Mouse (Mus musculus) liver, embryonic 16.5 days (tissue): ENCODE results near the gene Slc13a4. TPM values are rescaled to one million over a fixed set of nuclear protein-coding genes. Genes with fewer than 3 reads are reported as not detected.

Experiments
- ATAC-seq: fragments of 200-750 bp; cut with Nextera tagmentation; 2 replicates; pipeline ENCODE4 v1.8.0; 2017; ENCODE audit warnings: low read depth, mild to moderate bottlenecking, moderate number of reproducible peaks, moderate library complexity
- H3K27ac ChIP-seq: fragments of 300-500 bp; sonication (generic); 2 replicates; pipeline ENCODE4 v1.5.1; 2014; ENCODE audit warnings: mild to moderate bottlenecking, low read length
- H3K27me3 ChIP-seq: fragments of 300-500 bp; sonication (generic); 2 replicates; pipeline ENCODE4 v1.6.1; 2014; ENCODE audit warnings: low read depth, low read length, mixed read lengths; ENCODE audit not compliant: control insufficient read depth, insufficient read depth
- H3K36me3 ChIP-seq: fragments of 300-500 bp; sonication (generic); 2 replicates; pipeline ENCODE4 v1.6.1; 2014; ENCODE audit warnings: mild to moderate bottlenecking; ENCODE audit not compliant: control insufficient read depth, insufficient read depth
- H3K4me1 ChIP-seq: fragments of 300-500 bp; sonication (generic); 2 replicates; pipeline ENCODE4 v1.6.1; 2014; ENCODE audit warnings: low read depth, low read length, mixed read lengths; ENCODE audit not compliant: control insufficient read depth
- H3K4me2 ChIP-seq: fragments of 300-500 bp; sonication (generic); 2 replicates; pipeline ENCODE4 v1.6.1; 2014; ENCODE audit warnings: low read depth, low read length, mixed read lengths
- H3K4me3 ChIP-seq: fragments of 300-500 bp; sonication (generic); 2 replicates; pipeline ENCODE4 v1.5.1; 2014; ENCODE audit warnings: low read depth, mild to moderate bottlenecking, low read length
- H3K9ac ChIP-seq: fragments of 300-500 bp; sonication (generic); 2 replicates; pipeline ENCODE4 v1.6.1; 2014; ENCODE audit warnings: low read depth, low read length
- H3K9me3 ChIP-seq: fragments of 300-500 bp; sonication (generic); replicated peaks from 2 replicates; pipeline ENCODE4 v1.6.1; 2016; ENCODE audit warnings: low read length; ENCODE audit not compliant: control insufficient read depth
- WGBS: fragments of 180-500 bp; shearing (Covaris S2); extraction: QIAGEN DNeasy Blood & Tissue Kit; methylation state at CpG from one replicate; pipeline ENCODE4 v1.1.7; 2014; ENCODE audit not compliant: insufficient replicate concordance; 5-methylcytosine and 5-hydroxymethylcytosine counted together
- polyA plus RNA-seq: library from polyadenylated mRNA; unstranded; fragments of >200 nt; fragmentation: Nextera tagmentation; extraction: Ambion mirVana; gene quantifications from 2 replicates; pipeline ENCODE4 v1.2.1, GENCODE M21; 2015

Slc13a4 gene
- polyA plus RNA-seq, 1 experiment from 2014 or later, result 0.04 TPM

- H3K27me3 ChIP-seq, result no peaks in the 10 kb centered on the region
- no peak overlapping the region for H3K4me2 ChIP-seq
- no peak overlapping the region for H3K27ac ChIP-seq
- WGBS, result 63% methylated on average over 9 of the region's 9 CpGs
- H3K36me3 ChIP-seq, result peaks cover 55% of the 10 kb centered on the region
- no peak overlapping the region for H3K9ac ChIP-seq
- no peaks in the 10 kb centered on the region for H3K9me3 ChIP-seq
- ATAC-seq, result no peak
- no peaks in the 10 kb centered on the region for H3K4me1 ChIP-seq
- H3K4me3 ChIP-seq, result no peak overlapping the region
These were observed 63.9 kb downstream of the Slc13a4 start for GRCm38 (mm10) chr6:35243989-35244388.

DNA sequence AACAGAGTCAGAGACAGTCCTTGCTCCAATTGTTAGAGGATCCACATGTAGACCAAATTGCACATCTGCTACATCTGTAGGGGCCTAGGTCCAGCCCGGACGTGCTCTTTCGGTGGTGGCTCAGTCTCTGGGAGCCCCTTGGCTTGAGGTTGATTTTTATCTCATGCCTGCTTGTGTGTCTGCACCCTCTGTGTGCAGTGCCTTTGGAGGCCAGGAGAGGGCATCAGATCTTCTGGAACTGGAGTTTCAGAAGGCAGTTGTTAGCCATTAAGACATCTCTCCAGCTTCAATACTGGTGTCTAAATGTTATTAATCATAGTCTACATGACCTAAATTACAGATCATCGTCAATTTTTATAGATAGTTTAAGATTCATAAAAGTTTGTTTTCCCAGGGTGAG is 64.7 kb downstream of the Slc13a4 start:
- H3K4me2 ChIP-seq, result no peak overlapping the region
- H3K36me3 ChIP-seq, result peaks cover 57% of the 10 kb centered on the region
- no peak for ATAC-seq
- 95% methylated on average over 4 of the region's 4 CpGs for WGBS
- no peak overlapping the region for H3K4me3 ChIP-seq
- no peaks in the 10 kb centered on the region for H3K4me1 ChIP-seq
- no peaks in the 10 kb centered on the region for H3K27me3 ChIP-seq
- no peaks in the 10 kb centered on the region for H3K9me3 ChIP-seq
- no peak overlapping the region for H3K27ac ChIP-seq
- H3K9ac ChIP-seq, result no peak overlapping the region

- no peaks in the 10 kb centered on the region for H3K27me3 ChIP-seq
- H3K27ac ChIP-seq, result no peak overlapping the region
- H3K4me2 ChIP-seq, result no peak overlapping the region
- no peak for ATAC-seq
- H3K36me3 ChIP-seq, result peaks cover 38% of the 10 kb centered on the region
- WGBS, result 71% methylated on average over 9 of the region's 9 CpGs
- no peaks in the 10 kb centered on the region for H3K4me1 ChIP-seq
- no peak overlapping the region for H3K9ac ChIP-seq
- H3K4me3 ChIP-seq, result no peak overlapping the region
- H3K9me3 ChIP-seq, result no peaks in the 10 kb centered on the region
These were observed 71.7 kb downstream of the Slc13a4 start for GRCm38 (mm10) chr6:35236108-35236785.

- H3K27ac ChIP-seq, result no peak overlapping the region
- WGBS, result 74% methylated on average over 1 of the region's 1 CpGs
- H3K4me3 ChIP-seq, result no peak overlapping the region
- no peaks in the 10 kb centered on the region for H3K27me3 ChIP-seq
- H3K4me2 ChIP-seq, result no peak overlapping the region
- no peaks in the 10 kb centered on the region for H3K9me3 ChIP-seq
- peaks cover 15% of the 10 kb centered on the region for H3K36me3 ChIP-seq
- no peak for ATAC-seq
- no peak overlapping the region for H3K9ac ChIP-seq
- H3K4me1 ChIP-seq, result no peaks in the 10 kb centered on the region
These were observed 78.5 kb downstream of the Slc13a4 start for GRCm38 (mm10) chr6:35229415-35229814.

GRCm38 (mm10) chr6:35225696-35226095 is 82.2 kb downstream of the Slc13a4 start:
- H3K4me1 ChIP-seq, result no peaks in the 10 kb centered on the region
- no peak overlapping the region for H3K4me3 ChIP-seq
- H3K4me2 ChIP-seq, result no peak overlapping the region
- 90% methylated on average over 4 of the region's 4 CpGs for WGBS
- H3K9me3 ChIP-seq, result no peaks in the 10 kb centered on the region
- H3K36me3 ChIP-seq, result peaks cover 17% of the 10 kb centered on the region
- no peak overlapping the region for H3K27ac ChIP-seq
- no peak overlapping the region for H3K9ac ChIP-seq
- no peak for ATAC-seq
- no peaks in the 10 kb centered on the region for H3K27me3 ChIP-seq

Other genes starting within 250 kb of the Slc13a4 start
- gene Cnot4, start 174.4 kb downstream of the Slc13a4 start, polyA plus RNA-seq, result 11.0 and 12.5 TPM in 2 replicates
- 17.3 and 17.8 TPM in 2 replicates for gene Nup205, start 130.7 kb downstream of the Slc13a4 start, polyA plus RNA-seq
- gene Fam180a, start 18.0 kb upstream of the Slc13a4 start, polyA plus RNA-seq, result 0.36 and 0.37 TPM in 2 replicates
- gene Mtpn, start 231.8 kb upstream of the Slc13a4 start, polyA plus RNA-seq, result 50.6 and 52.7 TPM in 2 replicates